Mouse (Mus musculus): ENCODE data around the gene Trim67.
A peak's percentile ranks its signal among the peaks of the same experiment; 100 is the strongest.
"Not testable (repeated sequence)": the region's sequence is repeated elsewhere in the genome, so short reads cannot be mapped to it uniquely, and the experiment has no call there.

The Trim67 gene

GRCm38 (mm10) chr8:124831941-124832340 lies 39.0 kb downstream of the Trim67 start:
- no peak for DNase-seq (ENCODE audit: low read depth, low spot score)

DNA sequence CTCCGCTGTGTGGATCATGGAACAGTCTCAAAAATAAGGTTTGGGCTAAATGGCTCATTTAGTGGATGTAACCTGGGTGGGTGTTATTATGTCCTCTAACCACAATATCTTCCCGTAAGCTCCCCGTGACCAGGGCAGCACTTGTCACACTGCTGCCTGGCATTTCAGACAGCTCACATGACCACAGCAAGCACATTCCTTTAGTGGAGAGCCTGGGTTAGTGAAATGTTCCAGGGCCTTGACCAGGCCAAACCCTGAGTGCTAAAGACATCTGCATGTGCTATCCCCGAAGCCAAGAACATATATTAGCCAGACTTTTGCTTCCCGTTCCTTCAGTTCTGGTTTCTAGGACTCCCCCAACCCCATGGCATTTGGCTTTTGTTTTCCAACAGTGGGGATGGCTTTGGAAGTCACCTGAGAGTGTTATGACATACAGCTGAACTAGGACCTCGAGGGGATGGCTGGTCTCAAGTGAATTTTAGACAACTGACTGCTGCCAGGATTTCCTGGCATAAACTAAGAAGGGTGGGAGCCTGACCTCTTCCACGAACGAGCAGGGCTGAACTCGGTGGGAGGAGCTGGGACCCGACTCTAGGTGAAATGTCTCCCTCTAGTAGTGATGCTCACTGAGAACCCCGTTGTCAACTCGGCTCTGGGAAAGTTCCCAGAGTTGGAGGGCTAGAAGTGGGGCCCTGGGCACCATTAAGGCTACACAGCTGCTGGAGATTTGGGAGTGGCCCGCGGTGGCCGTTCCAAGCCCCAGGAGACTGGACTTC lies 40.7 kb downstream of the Trim67 start:
- no peak for DNase-seq (ENCODE audit: low read depth, low spot score)

DNA sequence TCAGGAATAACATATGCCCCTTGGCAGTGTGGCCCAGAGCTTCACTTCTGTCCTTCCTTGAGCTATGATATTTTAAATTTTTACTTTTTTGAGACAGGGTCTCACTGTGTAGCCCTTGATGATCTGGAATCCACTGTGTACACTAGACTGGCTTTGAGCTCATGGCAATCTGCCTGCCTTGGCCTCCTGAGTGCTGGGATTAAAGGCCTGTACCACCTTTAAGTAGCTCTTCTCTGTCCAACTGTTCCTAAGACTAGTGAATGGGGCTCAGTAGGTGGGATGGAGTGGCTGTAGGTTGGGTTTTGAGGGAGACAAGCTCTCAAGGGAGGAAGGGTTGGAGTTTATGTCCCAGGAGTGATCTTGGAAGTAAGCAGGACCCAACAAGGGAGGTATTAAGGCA lies 43.0 kb downstream of the Trim67 start:
- DNase-seq (ENCODE audit: low read depth, low spot score), result no peak

GRCm38 (mm10) chr8:124836273-124836672 lies 43.4 kb downstream of the Trim67 start:
- DNase-seq (ENCODE audit: low read depth, low spot score), result no peak

GRCm38 (mm10) chr8:124836907-124837306 lies 44.0 kb downstream of the Trim67 start:
- DNase-seq (ENCODE audit: low read depth, low spot score), result no peak

GRCm38 (mm10) chr8:124837956-124838355 lies 45.1 kb downstream of the Trim67 start:
- DNase-seq (ENCODE audit: low read depth, low spot score), result no peak

- DNase-seq (ENCODE audit: low read depth, low spot score), result no peak
Measured at GRCm38 (mm10) chr8:124839371-124839770, 46.5 kb downstream of the Trim67 start.

DNA sequence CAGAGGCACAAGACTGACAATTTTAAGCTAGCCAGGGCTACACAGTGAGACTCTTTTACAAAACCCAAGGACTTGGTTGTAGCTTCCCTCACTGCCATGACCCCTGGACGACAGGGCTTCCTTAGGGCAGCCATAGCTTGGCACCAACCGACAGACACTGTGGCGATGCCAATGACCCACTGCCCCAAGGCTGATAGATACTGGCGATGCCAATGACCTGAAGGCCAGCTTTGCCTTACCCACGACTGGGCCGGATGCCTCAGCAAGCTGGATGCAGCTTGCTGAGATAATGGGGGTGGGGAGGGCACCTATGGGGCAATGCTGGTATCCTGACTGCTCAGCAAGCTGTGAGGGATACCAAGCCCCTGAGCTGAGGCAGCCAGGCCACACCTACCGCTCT lies 48.0 kb downstream of the Trim67 start:
- no peak for DNase-seq (ENCODE audit: low read depth, low spot score)

DNA sequence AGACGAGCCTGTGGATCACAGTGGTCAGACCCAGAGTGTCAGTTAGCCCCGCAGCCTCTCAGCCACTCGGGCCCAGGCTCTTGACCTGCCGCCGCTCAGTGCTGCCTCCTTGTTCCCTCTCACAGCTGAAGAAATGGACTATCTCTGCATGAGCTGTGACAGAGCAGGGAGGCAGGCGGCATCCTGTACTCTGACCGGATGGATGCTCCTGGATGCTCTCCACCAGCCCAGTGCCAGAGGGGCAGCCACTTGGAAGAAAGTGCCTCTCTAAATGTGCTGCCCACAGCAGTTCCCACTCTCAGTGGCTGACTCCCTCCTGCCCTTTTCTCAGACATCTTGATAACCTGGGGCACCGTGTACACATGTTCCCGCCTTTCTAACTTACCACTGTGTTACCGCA lies 48.9 kb downstream of the Trim67 start:
- DNase-seq (ENCODE audit: low read depth, low spot score), result no peak

DNA sequence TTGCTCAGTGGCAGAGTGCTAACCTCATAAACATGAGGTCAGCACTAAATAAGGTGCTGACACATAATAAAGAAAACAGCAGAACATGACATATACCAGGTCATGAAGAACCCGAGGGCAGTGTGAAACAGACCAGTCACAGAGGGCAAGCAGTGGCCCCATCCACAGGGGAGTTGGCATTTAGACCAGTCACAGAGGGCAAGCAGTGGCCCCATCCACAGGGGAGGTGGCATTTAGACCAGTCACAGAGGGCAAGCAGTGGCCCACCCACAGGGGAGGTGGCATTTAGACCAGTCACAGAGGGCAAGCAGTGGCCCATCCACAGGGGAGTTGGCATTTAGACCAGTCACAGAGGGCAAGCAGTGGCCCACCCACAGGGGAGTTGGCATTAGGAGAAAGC lies 50.0 kb downstream of the Trim67 start:
- not testable (repeated sequence) for DNase-seq (ENCODE audit: low read depth, low spot score)

GRCm38 (mm10) chr8:124845131-124845530 lies 52.2 kb downstream of the Trim67 start:
- no peak for DNase-seq (ENCODE audit: low read depth, low spot score)

DNA sequence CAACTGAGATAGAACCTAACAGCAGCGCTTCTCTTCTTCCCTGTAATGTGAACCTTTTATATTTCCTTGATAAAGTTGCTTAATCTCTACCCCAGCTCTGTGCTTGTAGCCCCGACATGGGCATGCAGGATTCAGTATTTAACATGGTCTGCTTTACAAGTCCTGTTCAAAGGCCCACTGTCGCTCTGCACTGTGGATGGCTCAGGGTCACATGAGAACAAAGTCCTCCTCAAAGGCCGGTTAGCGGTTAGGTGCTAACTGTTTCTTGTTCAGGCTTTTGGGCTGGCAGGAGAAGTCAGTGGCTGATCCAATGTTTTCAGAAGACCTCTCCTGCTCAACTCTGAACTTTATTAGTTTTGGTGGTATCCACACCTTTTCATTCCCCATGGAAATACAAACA lies 52.7 kb downstream of the Trim67 start:
- DNase-seq (ENCODE audit: low read depth, low spot score), result no peak

DNA sequence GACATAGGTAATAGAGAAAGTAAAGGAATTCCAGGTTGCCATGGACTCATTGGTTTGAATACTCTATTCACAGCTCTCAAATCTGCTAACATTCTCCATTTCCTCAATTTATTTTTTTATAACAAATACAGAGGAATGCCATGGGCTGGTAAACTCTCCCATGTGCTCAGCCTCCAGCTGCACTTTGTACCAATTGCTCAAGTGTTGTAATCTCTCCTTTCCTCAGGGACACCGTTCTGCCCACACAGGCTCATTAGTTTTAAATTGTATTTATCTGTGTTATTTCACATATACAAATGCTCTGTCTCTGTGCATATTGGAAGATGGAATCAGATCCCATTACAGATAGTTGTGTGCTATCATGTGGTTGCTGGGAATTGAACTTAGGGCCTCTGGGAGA lies 60.6 kb downstream of the Trim67 start:
- no peak for DNase-seq (ENCODE audit: low read depth, low spot score)

DNA sequence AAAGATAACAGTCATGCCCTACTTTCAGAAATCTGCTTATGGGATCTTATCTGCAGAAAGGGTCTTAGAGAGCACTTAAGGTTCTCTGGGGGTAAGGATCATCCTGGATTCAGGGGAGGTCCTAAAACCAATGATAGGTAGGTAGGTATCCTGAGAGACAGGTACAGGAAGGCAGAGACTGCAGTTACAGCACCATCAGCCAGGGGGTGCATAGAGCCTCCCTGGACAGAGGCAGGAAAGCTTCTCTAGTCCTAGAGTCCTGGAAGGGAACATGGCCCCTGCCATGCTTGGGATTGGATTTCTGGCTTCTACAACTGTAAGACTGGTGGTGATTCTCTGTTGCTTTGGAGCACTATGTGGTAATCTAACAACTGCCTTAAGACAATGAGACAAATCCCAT lies 66.6 kb downstream of the Trim67 start:
- peak; percentile 67 for DNase-seq (ENCODE audit: low read depth, low spot score)

- DNase-seq (ENCODE audit: low read depth, low spot score), result no peak
Measured at GRCm38 (mm10) chr8:124860188-124860587, 67.3 kb downstream of the Trim67 start.

DNA sequence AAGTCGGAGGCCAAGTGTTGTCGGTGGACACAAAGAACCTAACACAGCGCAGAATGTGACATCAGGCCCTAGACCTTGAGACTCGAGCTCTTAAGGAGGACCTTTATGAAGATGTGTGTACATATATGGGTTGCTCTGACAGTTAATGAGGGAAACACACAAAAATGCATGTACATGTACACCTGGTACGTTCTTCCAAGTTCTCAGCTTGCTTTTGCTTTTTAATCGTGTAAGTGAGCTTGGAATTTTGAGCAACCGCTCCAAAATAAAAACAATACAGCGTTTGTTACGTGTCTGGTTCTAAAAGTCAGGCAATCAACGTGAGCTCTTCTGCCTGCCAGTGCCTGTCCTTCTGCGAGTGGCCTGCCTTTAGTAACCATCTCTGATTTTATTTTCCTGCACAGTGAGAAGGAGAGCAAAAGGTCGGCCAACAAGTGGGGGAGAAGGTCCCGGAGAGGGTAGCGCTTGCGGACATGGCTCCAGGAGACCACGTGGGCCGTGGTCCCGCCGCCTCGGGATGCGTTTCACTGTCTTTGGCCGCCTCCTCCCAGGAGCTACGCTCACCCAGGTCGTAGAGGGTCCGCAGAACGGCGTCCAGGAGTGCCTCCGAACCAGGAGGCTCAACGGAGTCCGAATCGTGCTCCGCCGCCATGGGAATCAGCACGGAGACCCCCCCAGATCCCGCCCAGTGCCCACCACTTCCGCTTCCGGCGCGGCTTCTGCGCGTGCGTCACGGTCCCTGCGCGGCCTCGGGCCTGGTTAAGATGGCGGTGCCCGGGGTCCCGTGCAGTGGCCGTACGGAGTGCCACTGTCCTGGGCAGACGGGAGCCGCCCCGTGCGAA lies 69.7 kb downstream of the Trim67 start, which contains the start of the genes Gnpat and 2810004N23Rik:
Gene Gnpat (plus strand): TSS at position 713 of the 842 bp plus-strand sequence.
Gene 2810004N23Rik (minus strand): TSS at position 800 of the 842 bp plus-strand sequence.
- DNase-seq (ENCODE audit: low read depth, low spot score), result peak; percentile 94

DNA sequence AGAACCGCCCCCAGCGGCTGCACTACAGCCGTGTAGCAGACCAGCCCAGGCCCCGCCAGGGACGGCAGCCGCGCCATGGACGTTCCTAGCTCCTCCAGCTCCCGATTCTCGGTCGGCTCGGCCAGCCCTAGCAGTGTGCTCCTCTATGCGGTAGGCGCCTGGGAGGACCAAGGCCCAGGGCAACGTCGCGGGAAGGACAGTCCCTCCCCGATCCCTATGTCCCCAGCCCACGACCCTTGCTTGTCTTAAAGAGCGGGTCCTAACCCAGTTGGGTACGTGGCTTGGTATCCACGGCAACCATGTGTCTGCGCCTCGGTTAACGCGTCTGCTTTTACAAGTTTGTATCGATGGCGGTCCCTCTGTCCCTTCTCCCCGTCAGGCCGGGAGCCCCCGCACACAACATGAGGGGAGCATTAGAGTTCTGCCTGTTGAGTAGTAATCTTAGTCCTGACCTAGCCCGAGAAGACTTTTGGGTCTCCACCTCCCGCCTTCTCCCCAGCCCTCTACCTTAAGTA lies 70.3 kb downstream of the Trim67 start:
- no peak for DNase-seq (ENCODE audit: low read depth, low spot score)

DNA sequence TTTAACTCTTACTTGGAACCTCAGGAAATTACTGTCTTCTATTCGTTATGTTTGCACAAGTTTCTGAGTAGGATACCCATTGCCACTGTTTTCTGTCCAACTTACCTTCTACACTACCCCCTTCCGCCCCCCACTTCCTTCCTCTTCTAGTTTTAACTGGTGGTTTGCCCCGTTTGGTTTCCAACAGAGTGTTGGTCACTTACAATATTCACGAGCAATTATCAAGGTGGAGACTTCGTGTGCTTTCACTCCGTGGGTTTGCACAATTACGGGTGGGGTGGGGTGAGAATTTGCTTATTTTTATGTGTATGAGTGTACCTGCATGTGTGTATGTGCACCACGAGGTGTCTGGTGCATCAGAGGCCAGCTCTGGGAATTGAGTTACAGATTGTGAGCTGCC lies 70.8 kb downstream of the Trim67 start:
- DNase-seq (ENCODE audit: low read depth, low spot score), result peak; percentile 26

DNA sequence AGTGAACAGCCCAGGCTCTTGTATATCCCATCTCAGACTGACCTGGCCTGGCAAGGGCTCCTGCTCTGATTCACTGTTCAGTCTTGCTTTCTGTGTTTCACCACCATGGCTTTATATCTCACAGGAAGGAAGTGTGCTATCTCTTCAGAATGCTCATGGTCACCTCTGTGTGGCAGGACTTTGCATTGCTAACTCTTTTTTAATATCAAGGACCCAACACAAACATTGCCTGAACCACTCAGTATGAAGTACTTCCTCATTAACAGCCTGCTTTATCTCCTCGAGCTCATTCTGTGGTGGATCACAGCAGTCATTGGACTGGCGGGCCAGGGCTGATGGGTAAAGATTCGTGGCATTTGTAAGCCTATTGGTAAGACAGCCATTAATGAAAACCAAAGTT lies 73.8 kb downstream of the Trim67 start:
- DNase-seq (ENCODE audit: low read depth, low spot score), result no peak

DNA sequence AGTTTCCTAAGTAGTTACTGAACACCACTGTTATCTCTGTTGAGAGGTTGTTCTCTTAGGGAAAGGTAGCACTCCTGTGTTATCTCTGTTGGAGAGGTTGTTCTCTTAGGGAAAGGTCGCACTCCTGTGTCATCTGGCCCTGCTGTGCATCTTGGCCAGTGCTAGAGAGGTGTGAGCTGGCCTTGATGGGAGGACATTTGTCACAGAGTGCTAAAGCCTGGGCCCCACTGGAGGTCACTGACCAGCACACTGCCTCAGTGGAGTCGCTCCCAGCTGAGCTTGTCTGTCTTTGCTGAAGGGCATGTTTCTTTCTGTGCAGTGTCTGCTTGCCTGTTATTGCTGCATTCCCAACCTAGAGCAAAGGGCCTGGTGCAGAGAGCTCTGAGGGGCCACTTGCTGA lies 74.2 kb downstream of the Trim67 start:
- DNase-seq (ENCODE audit: low read depth, low spot score), result no peak

DNA sequence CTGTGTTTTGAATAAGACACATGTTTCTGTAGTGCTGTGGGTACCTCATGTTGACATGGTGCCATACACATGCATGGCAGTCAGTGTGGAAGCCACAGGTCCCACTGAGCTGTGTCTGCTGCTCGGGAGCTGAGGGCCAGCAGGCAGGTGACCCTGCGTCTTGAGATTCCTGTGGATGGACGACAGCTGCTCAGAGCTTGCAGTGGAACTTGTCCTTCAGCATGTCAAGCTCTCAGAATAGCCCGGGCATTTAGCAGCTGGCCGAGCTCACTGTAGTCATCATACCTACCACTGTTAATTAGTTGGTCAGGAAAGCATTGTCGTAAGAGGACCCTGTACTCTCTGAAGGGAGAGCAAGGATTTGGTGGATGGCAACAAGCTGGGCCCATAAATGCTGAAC lies 76.8 kb downstream of the Trim67 start:
- no peak for DNase-seq (ENCODE audit: low read depth, low spot score)

DNA sequence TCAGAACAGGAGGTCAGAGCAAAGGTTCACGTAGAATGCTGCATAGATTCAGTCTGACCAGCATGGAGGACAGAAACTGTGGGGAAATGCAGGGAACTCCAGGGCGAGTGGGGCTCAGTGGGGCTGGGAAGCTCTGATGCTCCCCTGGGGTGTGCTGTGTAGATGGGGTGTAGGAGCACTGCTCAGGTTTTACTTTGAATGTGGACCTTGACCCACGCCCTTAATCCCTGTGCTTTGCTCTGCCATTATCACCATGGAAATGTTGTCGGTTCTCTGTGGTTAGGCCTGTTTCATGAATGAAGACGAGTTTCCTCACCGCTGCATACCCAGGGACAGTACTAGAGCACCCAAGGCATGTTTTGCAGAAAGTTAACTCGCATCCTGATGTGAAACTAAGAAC lies 78.6 kb downstream of the Trim67 start:
- no peak for DNase-seq (ENCODE audit: low read depth, low spot score)

DNA sequence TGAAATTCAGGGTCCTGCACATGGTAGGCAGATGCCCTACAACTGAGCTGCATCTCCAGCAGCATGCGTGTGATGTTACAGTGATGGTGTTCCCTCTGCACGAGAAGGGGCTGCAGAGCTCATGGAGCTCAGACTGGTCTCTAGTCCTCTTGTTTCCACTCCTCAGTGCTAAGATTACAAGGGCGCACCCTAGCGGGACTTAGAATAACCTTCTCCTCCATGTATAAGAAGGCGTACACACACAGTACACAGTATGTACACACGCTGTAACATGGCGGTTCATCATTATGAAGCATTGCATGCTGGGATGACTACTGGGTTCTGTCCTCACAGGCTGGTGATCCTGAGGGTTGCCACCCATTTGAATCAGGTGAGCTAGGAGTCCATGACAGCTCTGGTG lies 79.2 kb downstream of the Trim67 start:
- no peak for DNase-seq (ENCODE audit: low read depth, low spot score)
